Mouse (Mus musculus) liver, adult 2 months (tissue): ENCODE results near the gene Tspan10. TPM values are rescaled to one million over a fixed set of nuclear protein-coding genes. Genes with fewer than 3 reads are reported as not detected.
A peak's percentile ranks its signal among the peaks of the same experiment; 100 is the strongest.

ENCODE experiments used
- DNase-seq: peaks from one replicate; pipeline ENCODE4 v3.0.0-alpha.2; 2011; ENCODE audit warnings: low read depth, low spot score; ENCODE audit errors: extremely low read depth
- H3K27ac ChIP-seq: fragments of 200-500 bp; replicated peaks from 2 replicates; pipeline ENCODE4 v1.5.1; 2012; ENCODE audit warnings: low read depth, mild to moderate bottlenecking, control low read depth, inconsistent platforms, low read length; ENCODE audit not compliant: insufficient read depth
- H3K27me3 ChIP-seq: fragments of 200-500 bp; 2 replicates; pipeline ENCODE4 v1.6.1; 2012; ENCODE audit warnings: mild to moderate bottlenecking, moderate library complexity, low read length, inconsistent platforms; ENCODE audit not compliant: control insufficient read depth, insufficient read depth
- H3K36me3 ChIP-seq: fragments of 200-500 bp; 2 replicates; pipeline ENCODE4 v1.6.1; 2012; ENCODE audit warnings: low read length, inconsistent platforms; ENCODE audit not compliant: control insufficient read depth, insufficient read depth
- H3K4me1 ChIP-seq: fragments of 200-500 bp; 2 replicates; pipeline ENCODE4 v1.6.1; 2011; ENCODE audit warnings: low read length; ENCODE audit not compliant: control insufficient read depth, insufficient read depth
- H3K4me3 ChIP-seq: fragments of 200-500 bp; 2 replicates; pipeline ENCODE4 v1.5.1; 2011; ENCODE audit warnings: low read depth, mild to moderate bottlenecking, control low read depth, low read length, moderate library complexity; ENCODE audit not compliant: insufficient read depth
- H3K79me2 ChIP-seq: fragments of 200-500 bp; 2 replicates; pipeline ENCODE4 v1.6.1; 2012; ENCODE audit warnings: inconsistent platforms, mild to moderate bottlenecking, low read length, moderate library complexity; ENCODE audit not compliant: control insufficient read depth, insufficient read depth
- H3K9ac ChIP-seq: fragments of 200-500 bp; 2 replicates; pipeline ENCODE4 v1.6.1; 2012; ENCODE audit warnings: low read depth, mild to moderate bottlenecking, control low read depth, inconsistent platforms, low read length
- CTCF ChIP-seq: fragments of 200-500 bp; IDR thresholded peaks from 2 replicates; pipeline ENCODE4 v1.5.1; 2011; ENCODE audit warnings: low read depth, low read length, control low read depth
- POLR2A ChIP-seq: fragments of 200-500 bp; IDR thresholded peaks from 2 replicates; pipeline ENCODE4 v1.6.1; 2011; ENCODE audit warnings: low read length, control low read depth; ENCODE audit not compliant: insufficient read depth; ENCODE audit errors: extremely low read depth
- WGBS: fragments of 180-500 bp; shearing (Covaris S2); methylation state at CpG from one replicate; pipeline ENCODE4 v1.1.7; 2018; 5-methylcytosine and 5-hydroxymethylcytosine counted together
- polyA plus RNA-seq: library from polyadenylated mRNA; depleted of rRNA; stranded (reverse); fragments of >200 nt; gene quantifications from 2 replicates; pipeline ENCODE4 v1.2.3, GENCODE M21; 2012
- total RNA-seq: library from RNA; depleted of rRNA; stranded (reverse); fragments of >200 nt; gene quantifications from 2 replicates; pipeline ENCODE4 v1.2.3, GENCODE M21; 2014

Gene Tspan10
- total and polyA plus RNA-seq, 2 experiments, result 0.05 TPM; not detected in 1

- TF ChIP-seq POLR2A (no peak), CTCF (no peak)
- H3K27ac ChIP-seq, result no peak overlapping the region
- no peaks in the 10 kb centered on the region for H3K36me3 ChIP-seq
- no peaks in the 10 kb centered on the region for H3K27me3 ChIP-seq
- peaks cover 13% of the 10 kb centered on the region for H3K4me1 ChIP-seq
- no peak overlapping the region for H3K4me3 ChIP-seq
- no peak for DNase-seq
- WGBS, result 88% methylated on average over 5 of the region's 5 CpGs
- H3K9ac ChIP-seq, result no peak overlapping the region
- H3K79me2 ChIP-seq, result peaks cover 13% of the 10 kb centered on the region
Measured at GRCm38 (mm10) chr11:120464365-120464764, 21.9 kb downstream of the Tspan10 start.

GRCm38 (mm10) chr11:120465521-120465920, 23.1 kb downstream of the Tspan10 start:
- peak; percentile 61 for DNase-seq
- Histone ChIP-seq H3K9ac (no peak overlapping the region), H3K27ac (no peak overlapping the region), H3K4me3 (no peak overlapping the region), H3K36me3 (peaks cover 7% of the 10 kb centered on the region), H3K27me3 (no peaks in the 10 kb centered on the region), H3K4me1 (peaks cover 13% of the 10 kb centered on the region), H3K79me2 (peaks cover 10% of the 10 kb centered on the region)
- WGBS, result 50% methylated on average over 4 of the region's 4 CpGs
- TF ChIP-seq CTCF (no peak), POLR2A (no peak)

GRCm38 (mm10) chr11:120467051-120467735, 24.7 kb downstream of the Tspan10 start, which contains the start of gene Arl16:
Arl16 (minus strand) TSS chr11:120467607.
- Histone ChIP-seq H3K79me2 (peaks cover 10% of the 10 kb centered on the region), H3K9ac (peak within 1 kb of the TSS; percentile 95), H3K27me3 (no peaks in the 10 kb centered on the region), H3K36me3 (peaks cover 11% of the 10 kb centered on the region), H3K27ac (peak within 1 kb of the TSS; percentile 59), H3K4me3 (peak within 1 kb of the TSS; percentile 90), H3K4me1 (peaks cover 19% of the 10 kb centered on the region)
- WGBS, result under 1% methylated on average over 54 of the region's 54 CpGs
- TF ChIP-seq POLR2A (peak; percentile 87), CTCF (no peak)
- DNase-seq, result peak; percentile 94

- H3K27me3 ChIP-seq, result no peaks in the 10 kb centered on the region
- peaks cover 10% of the 10 kb centered on the region for H3K79me2 ChIP-seq
- H3K36me3 ChIP-seq, result peaks cover 11% of the 10 kb centered on the region
- DNase-seq, result no peak
- H3K9ac ChIP-seq, result peak overlapping the region; percentile 95
- peak overlapping the region; percentile 59 for H3K27ac ChIP-seq
- H3K4me1 ChIP-seq, result peaks cover 25% of the 10 kb centered on the region
- 0% methylated on average over 33 of the region's 33 CpGs for WGBS
- TF ChIP-seq CTCF (no peak), POLR2A (no peak)
- H3K4me3 ChIP-seq, result peak overlapping the region; percentile 90
Measured at GRCm38 (mm10) chr11:120467736-120468092, 25.3 kb downstream of the Tspan10 start.

- no peaks in the 10 kb centered on the region for H3K27me3 ChIP-seq
- no peak overlapping the region for H3K4me3 ChIP-seq
- peaks cover 14% of the 10 kb centered on the region for H3K79me2 ChIP-seq
- H3K27ac ChIP-seq, result peak overlapping the region; percentile 77
- peaks cover 33% of the 10 kb centered on the region for H3K36me3 ChIP-seq
- TF ChIP-seq CTCF, result 0 out of 2 replicates have a peak, but pooled peaks have one; percentile 8
- TF ChIP-seq POLR2A, result 0 out of 2 replicates have a peak, but pooled peaks have one; percentile 45
- H3K9ac ChIP-seq, result peak overlapping the region; percentile 19; the same call in 1 of the 2 replicates
- DNase-seq, result peak; percentile 96
- H3K4me1 ChIP-seq, result peaks cover 20% of the 10 kb centered on the region
- WGBS, result 23% methylated on average over 6 of the region's 6 CpGs
Measured at GRCm38 (mm10) chr11:120472052-120472451, 29.6 kb downstream of the Tspan10 start.

- Histone ChIP-seq H3K4me3 (no peak overlapping the region), H3K27me3 (no peaks in the 10 kb centered on the region), H3K36me3 (peaks cover 27% of the 10 kb centered on the region), H3K79me2 (peaks cover 9% of the 10 kb centered on the region; the same call in 1 of the 2 replicates), H3K9ac (no peak overlapping the region), H3K27ac (no peak overlapping the region), H3K4me1 (peaks cover 11% of the 10 kb centered on the region; the same call in 1 of the 2 replicates)
- 88% methylated on average over 7 of the region's 7 CpGs for WGBS
- DNase-seq, result no peak
- TF ChIP-seq CTCF (no peak), POLR2A (no peak)
Measured at GRCm38 (mm10) chr11:120483448-120483934, 41.0 kb downstream of the Tspan10 start.
